Mouse (Mus musculus) heart, adult 2 months (tissue): ENCODE results near the gene Bbs12. TPM values are rescaled to one million over a fixed set of nuclear protein-coding genes. Genes with fewer than 3 reads are reported as not detected.

Experiments used
- DNase-seq, 2 experiments: peaks; one replicate each; pipeline ENCODE4 v3.0.0; 2021
- H3K27ac ChIP-seq: fragments of 200-600 bp; 2 replicates; pipeline ENCODE4 v1.8.1; 2022
- H3K27me3 ChIP-seq: fragments of 200-500 bp; 2 replicates; pipeline ENCODE4 v1.6.1; 2012; ENCODE audit warnings: mild to moderate bottlenecking, low read length, inconsistent platforms, mixed read lengths; ENCODE audit not compliant: control insufficient read depth, insufficient read depth
- H3K36me3 ChIP-seq: fragments of 200-500 bp; 2 replicates; pipeline ENCODE4 v1.6.1; 2012; ENCODE audit warnings: low read length, inconsistent platforms; ENCODE audit not compliant: control insufficient read depth, insufficient read depth
- H3K4me1 ChIP-seq: fragments of 200-500 bp; 2 replicates; pipeline ENCODE4 v1.6.1; 2011; ENCODE audit warnings: low read length; ENCODE audit not compliant: control insufficient read depth, insufficient read depth
- H3K4me3 ChIP-seq: fragments of 200-600 bp; 2 replicates; pipeline ENCODE4 v1.8.1; 2022
- H3K79me2 ChIP-seq: fragments of 200-500 bp; replicated peaks from 2 replicates; pipeline ENCODE4 v1.6.1; 2012; ENCODE audit warnings: mild to moderate bottlenecking, inconsistent platforms, low read length, moderate library complexity, mixed read lengths; ENCODE audit not compliant: control insufficient read depth, insufficient read depth
- H3K9ac ChIP-seq: fragments of 200-500 bp; 2 replicates; pipeline ENCODE4 v1.6.1; 2012; ENCODE audit warnings: low read depth, mild to moderate bottlenecking, control low read depth, inconsistent platforms, low read length, mixed read lengths
- CTCF ChIP-seq: fragments of 200-600 bp; IDR thresholded peaks from 2 replicates; pipeline ENCODE4 v1.8.1; 2022; ENCODE audit warnings: antibody characterized with exemption, mild to moderate bottlenecking, moderate library complexity
- EP300 ChIP-seq: fragments of 200-500 bp; IDR thresholded peaks from 2 replicates; pipeline ENCODE4 v1.6.1; 2011; ENCODE audit warnings: low read depth, low read length, control low read depth; ENCODE audit not compliant: insufficient read depth
- POLR2A ChIP-seq: fragments of 200-500 bp; IDR thresholded peaks from 2 replicates; pipeline ENCODE4 v1.6.1; 2011; ENCODE audit warnings: mild to moderate bottlenecking, low read depth, low read length, control low read depth; ENCODE audit not compliant: insufficient read depth
- WGBS: fragments of 180-500 bp; shearing (Covaris S2); methylation state at CpG from one replicate; pipeline ENCODE4 v1.1.7; 2018; 5-methylcytosine and 5-hydroxymethylcytosine counted together
- intact Hi-C: fragments of 180-260 bp; cut with DNase I; formaldehyde crosslinking; loops from one replicate; pipeline ENCODE4 v1.15.1; 2025
- polyA plus RNA-seq: library from polyadenylated mRNA; depleted of rRNA; stranded (reverse); fragments of >200 nt; gene quantifications from 2 replicates; pipeline ENCODE4 v1.2.3, GENCODE M21; 2012; rRNA removed
- total RNA-seq, 2 experiments: library from RNA; stranded (reverse); gene quantifications; 2 replicates each; pipeline ENCODE4 v1.2.3; 2021

Bbs12 gene
- total and polyA plus RNA-seq, 3 experiments = 0.49 to 1.1 (median 0.97) TPM

GRCm38 (mm10) chr3:37365144-37365543, 52.8 kb downstream of the Bbs12 start:
- no peak for TF ChIP-seq POLR2A
- no peak for TF ChIP-seq CTCF
- TF ChIP-seq EP300 = no peak
- WGBS = 87% methylated on average over 4 of the region's 4 CpGs
- H3K79me2 ChIP-seq = 0 out of 2 replicates have a peak, but pooled peaks cover 2% of the 10 kb centered on the region
- peaks cover 8% of the 10 kb centered on the region for H3K36me3 ChIP-seq
- no peaks in the 10 kb centered on the region for H3K27me3 ChIP-seq
- DNase-seq = no peak
- no peak overlapping the region for H3K4me3 ChIP-seq
- H3K4me1 ChIP-seq = peaks cover 10% of the 10 kb centered on the region
- no peak overlapping the region for H3K9ac ChIP-seq
- no peak overlapping the region for H3K27ac ChIP-seq
- intact Hi-C loops = no loop called here

GRCm38 (mm10) chr3:37365976-37366375, 53.6 kb downstream of the Bbs12 start:
- H3K27ac ChIP-seq = peak overlapping the region; percentile 18; the same call in 1 of the 2 replicates
- 0 out of 2 replicates have a peak, but pooled peaks cover 2% of the 10 kb centered on the region for H3K79me2 ChIP-seq
- 41% methylated on average over 3 of the region's 3 CpGs for WGBS
- no peaks in the 10 kb centered on the region for H3K27me3 ChIP-seq
- no peak for DNase-seq
- peaks cover 12% of the 10 kb centered on the region for H3K4me1 ChIP-seq
- no peak overlapping the region for H3K9ac ChIP-seq
- intact Hi-C loops = no loop called here
- H3K36me3 ChIP-seq = peaks cover 8% of the 10 kb centered on the region
- no peak for TF ChIP-seq EP300
- no peak for TF ChIP-seq CTCF
- TF ChIP-seq POLR2A = no peak
- no peak overlapping the region for H3K4me3 ChIP-seq

GRCm38 (mm10) chr3:37366381-37367053, 54.2 kb downstream of the Bbs12 start:
- Histone ChIP-seq H3K27me3 (no peaks in the 10 kb centered on the region), H3K9ac (no peak overlapping the region), H3K27ac (peak overlapping the region; percentile 18; the same call in 1 of the 2 replicates), H3K4me3 (no peak overlapping the region), H3K79me2 (0 out of 2 replicates have a peak, but pooled peaks cover 2% of the 10 kb centered on the region), H3K4me1 (peaks cover 12% of the 10 kb centered on the region), H3K36me3 (peaks cover 8% of the 10 kb centered on the region)
- intact Hi-C loops = no loop called here
- no peak for TF ChIP-seq POLR2A
- no peak for TF ChIP-seq CTCF
- no peak for TF ChIP-seq EP300
- no peak for DNase-seq
- whole genome bisulfite sequencing = 28% methylated on average over 4 of the region's 4 CpGs

GRCm38 (mm10) chr3:37370407-37370806, 58.1 kb downstream of the Bbs12 start:
- Histone ChIP-seq H3K4me1 (peaks cover 12% of the 10 kb centered on the region), H3K27me3 (no peaks in the 10 kb centered on the region), H3K36me3 (peaks cover 8% of the 10 kb centered on the region), H3K9ac (no peak overlapping the region), H3K4me3 (no peak overlapping the region), H3K79me2 (0 out of 2 replicates have a peak, but pooled peaks cover 2% of the 10 kb centered on the region), H3K27ac (no peak overlapping the region)
- TF ChIP-seq EP300 = no peak
- TF ChIP-seq POLR2A = no peak
- TF ChIP-seq CTCF = no peak
- WGBS = 23% methylated on average over 4 of the region's 4 CpGs
- intact Hi-C loops = no loop called here
- peak in 1 of 2 experiments; percentile 41 for DNase-seq

Other genes with a start within 250 kb of the Bbs12 start
- not detected for gene Adad1, start 249.0 kb upstream of the Bbs12 start, total RNA-seq
- gene Adad1, start 249.0 kb upstream of the Bbs12 start, polyA plus RNA-seq = not detected in 2 replicates
- not detected for gene Il2, start 186.6 kb upstream of the Bbs12 start, total RNA-seq
- gene Il2, start 186.6 kb upstream of the Bbs12 start, polyA plus RNA-seq = not detected in 2 replicates
- gene Il21, start 79.9 kb upstream of the Bbs12 start, total RNA-seq = not detected
- not detected in 2 replicates for gene Il21, start 79.9 kb upstream of the Bbs12 start, polyA plus RNA-seq
- gene Cetn4, start 154 bp downstream of the Bbs12 start, total RNA-seq = under 1 TPM; 0.63 to 0.70 TPM
- 0.57 and 0.79 TPM in 2 replicates for gene Cetn4, start 154 bp downstream of the Bbs12 start, polyA plus RNA-seq
- gene Fgf2, start 35.8 kb downstream of the Bbs12 start, total RNA-seq = 10 to 100 TPM in 1 of 2 experiments, 1 to 10 TPM in 1; 9.0 to 14.2 TPM
- gene Fgf2, start 35.8 kb downstream of the Bbs12 start, polyA plus RNA-seq = 3.6 and 9.7 TPM in 2 replicates
- 10 to 100 TPM; 12.4 to 13.9 TPM for gene Spata5, start 107.3 kb downstream of the Bbs12 start, total RNA-seq
- 2.1 and 4.6 TPM in 2 replicates for gene Spata5, start 107.3 kb downstream of the Bbs12 start, polyA plus RNA-seq
- gene Nudt6, start 107.7 kb downstream of the Bbs12 start, total RNA-seq = 10 to 100 TPM; 26.6 to 32.1 TPM
- gene Nudt6, start 107.7 kb downstream of the Bbs12 start, polyA plus RNA-seq = 34.5 and 37.3 TPM in 2 replicates